Mouse (Mus musculus) olfactory bulb, adult 2 months (tissue): ENCODE data around the gene Cd80. TPM values are rescaled to one million over a fixed set of nuclear protein-coding genes. Genes with fewer than 3 reads are reported as not detected.

Experiments
- H3K27ac ChIP-seq: fragments of 200-500 bp; 2 replicates; pipeline ENCODE4 v1.5.1; 2012; ENCODE audit warnings: low read depth, low read length; ENCODE audit not compliant: insufficient read depth
- H3K4me1 ChIP-seq: fragments of 200-500 bp; 2 replicates; pipeline ENCODE4 v1.6.1; 2012; ENCODE audit warnings: low read length; ENCODE audit not compliant: control insufficient read depth, insufficient read depth
- H3K4me3 ChIP-seq: fragments of 200-500 bp; 2 replicates; pipeline ENCODE4 v1.5.1; 2012; ENCODE audit warnings: mild to moderate bottlenecking, low read depth, low read length, moderate library complexity; ENCODE audit not compliant: insufficient read depth
- CTCF ChIP-seq: fragments of 200-500 bp; IDR thresholded peaks from 2 replicates; pipeline ENCODE4 v1.5.1; 2012; ENCODE audit warnings: low read depth, mild to moderate bottlenecking, low read length, moderate library complexity; ENCODE audit not compliant: insufficient read depth
- POLR2A ChIP-seq: fragments of 200-500 bp; IDR thresholded peaks from 2 replicates; pipeline ENCODE4 v1.6.1; 2012; ENCODE audit warnings: mild to moderate bottlenecking, low read depth, low read length, moderate library complexity; ENCODE audit not compliant: insufficient read depth
- WGBS: fragments of 180-500 bp; shearing (Covaris S2); methylation state at CpG from one replicate; pipeline ENCODE4 v1.1.7; 2018; 5-methylcytosine and 5-hydroxymethylcytosine counted together
- polyA plus RNA-seq: library from polyadenylated mRNA; stranded (reverse); fragments of >200 nt; gene quantifications from 2 replicates; pipeline ENCODE4 v1.2.4, GENCODE M21; 2012; ENCODE audit warnings: low replicate concordance; ENCODE audit not compliant: missing spikeins, insufficient read depth, insufficient read length

The Cd80 gene
- polyA plus RNA-seq, 1 experiment = not detected

DNA sequence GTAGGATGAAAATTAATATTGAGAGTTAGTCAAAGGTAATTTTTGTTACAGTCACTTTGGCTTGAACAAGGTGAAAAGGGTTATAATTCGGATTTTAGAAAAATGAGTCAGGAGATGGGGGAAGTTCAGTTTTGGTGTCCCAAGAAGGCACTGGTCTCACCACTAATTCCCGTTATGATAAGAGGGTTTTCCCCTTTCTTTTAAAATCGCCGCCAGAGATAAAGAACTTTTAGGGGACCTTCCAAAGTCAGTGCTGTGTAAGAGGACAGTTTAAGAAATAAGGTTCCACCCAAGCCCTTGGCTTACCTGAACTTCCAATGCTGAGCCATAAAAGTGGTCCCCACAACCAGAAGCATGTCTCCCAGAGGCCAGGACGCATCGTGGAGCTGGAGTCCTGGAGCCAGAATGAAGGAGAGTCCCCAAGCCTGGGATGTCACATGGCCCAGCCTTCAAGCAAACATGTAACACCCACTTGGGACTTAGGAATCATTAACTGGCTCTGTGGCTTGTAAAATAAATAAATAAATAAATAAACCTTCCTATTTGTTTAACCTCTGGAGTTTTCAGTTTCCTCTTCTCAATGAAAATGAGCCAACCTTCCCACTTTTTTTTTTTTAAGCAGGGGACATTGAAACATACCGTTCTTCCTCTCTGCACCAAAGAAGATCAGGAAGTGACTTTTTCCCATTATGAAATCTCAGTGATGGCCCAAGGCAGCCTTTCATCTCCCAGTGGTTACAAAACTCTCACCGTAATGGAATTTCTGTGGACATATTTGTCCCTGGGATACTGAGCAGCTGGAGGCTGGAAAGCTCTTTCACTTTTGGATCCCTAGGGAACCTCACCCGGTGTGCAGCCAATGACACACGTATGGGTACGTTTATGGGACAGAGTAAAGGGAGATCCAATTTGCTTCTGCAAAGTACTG, 22.6 kb upstream of the Cd80 start, which contains the start of gene Pla1a:
Gene Pla1a (minus strand): TSS at position 648 of the 928 bp plus-strand sequence.
- no peak within 1 kb of the TSS for H3K4me3 ChIP-seq
- TF ChIP-seq POLR2A = no peak
- TF ChIP-seq CTCF = no peak
- 83% methylated on average over 11 of the region's 11 CpGs for WGBS
- H3K4me1 ChIP-seq = peaks cover 3% of the 10 kb centered on the region; the same call in 1 of the 2 replicates
- no peak within 1 kb of the TSS for H3K27ac ChIP-seq

GRCm38 (mm10) chr16:38433514-38433913, 21.8 kb upstream of the Cd80 start:
- no peak overlapping the region for H3K4me3 ChIP-seq
- H3K27ac ChIP-seq = no peak overlapping the region
- H3K4me1 ChIP-seq = peaks cover 3% of the 10 kb centered on the region; the same call in 1 of the 2 replicates
- TF ChIP-seq CTCF (no peak), POLR2A (no peak)
- 93% methylated on average over 8 of the region's 8 CpGs for WGBS

- TF ChIP-seq POLR2A = no peak
- TF ChIP-seq CTCF = no peak
- 83% methylated on average over 4 of the region's 4 CpGs for WGBS
- H3K4me1 ChIP-seq = peaks cover 3% of the 10 kb centered on the region; the same call in 1 of the 2 replicates
- H3K4me3 ChIP-seq = no peak overlapping the region
- no peak overlapping the region for H3K27ac ChIP-seq
Observed at GRCm38 (mm10) chr16:38434295-38434795, 21.0 kb upstream of the Cd80 start.

- no peak overlapping the region for H3K4me3 ChIP-seq
- no peaks in the 10 kb centered on the region for H3K4me1 ChIP-seq
- 79% methylated on average over 1 of the region's 1 CpGs for WGBS
- TF ChIP-seq POLR2A (no peak), CTCF (no peak)
- no peak overlapping the region for H3K27ac ChIP-seq
Observed at GRCm38 (mm10) chr16:38439190-38439589, 16.2 kb upstream of the Cd80 start.

GRCm38 (mm10) chr16:38440403-38440802, 15.0 kb upstream of the Cd80 start:
- H3K27ac ChIP-seq = no peak overlapping the region
- 86% methylated on average over 6 of the region's 6 CpGs for WGBS
- no peaks in the 10 kb centered on the region for H3K4me1 ChIP-seq
- TF ChIP-seq POLR2A (no peak), CTCF (no peak)
- H3K4me3 ChIP-seq = no peak overlapping the region

DNA sequence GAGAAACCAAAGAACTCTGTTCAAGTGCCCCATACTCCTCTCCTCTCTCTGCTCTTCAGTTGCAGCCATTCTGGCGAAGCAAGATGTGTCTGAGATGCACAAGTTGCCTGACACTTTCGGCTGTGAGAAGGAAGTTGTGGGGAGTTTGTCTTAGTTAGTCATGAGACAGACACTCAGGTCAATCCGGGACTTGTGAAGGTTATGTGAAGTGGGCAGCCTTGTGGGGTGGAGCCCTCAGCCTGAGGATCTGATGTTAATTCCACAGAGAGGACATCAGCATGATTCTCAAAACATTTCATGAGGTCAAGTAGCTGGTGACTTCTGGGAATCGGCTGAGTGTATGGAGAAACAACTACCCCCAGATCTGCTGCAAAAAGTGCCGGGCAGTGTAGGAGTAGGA, 13.8 kb upstream of the Cd80 start:
- Histone ChIP-seq H3K27ac (no peak overlapping the region), H3K4me1 (no peaks in the 10 kb centered on the region), H3K4me3 (no peak overlapping the region)
- 87% methylated on average over 5 of the region's 5 CpGs for WGBS
- no peak for TF ChIP-seq POLR2A
- TF ChIP-seq CTCF = no peak

DNA sequence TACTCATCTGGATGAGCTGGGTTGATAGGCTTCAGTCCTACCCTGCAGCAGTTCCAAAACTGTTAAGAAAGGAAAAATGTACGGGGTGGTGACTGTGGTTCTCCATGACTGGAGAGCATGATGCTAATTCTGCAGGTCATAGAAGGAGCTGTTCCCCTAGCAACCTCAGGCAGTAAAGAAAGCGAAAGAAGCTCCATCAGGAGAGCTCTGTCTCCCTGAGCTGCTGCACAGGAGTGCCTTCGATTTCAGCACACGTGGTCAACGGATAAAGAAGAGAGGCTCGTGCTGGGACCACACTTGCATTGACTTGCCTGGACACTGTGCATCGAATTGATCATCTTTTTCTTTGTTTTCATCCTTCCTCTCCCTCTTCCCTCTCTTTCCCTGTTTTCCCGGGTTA, 13.1 kb upstream of the Cd80 start:
- Histone ChIP-seq H3K27ac (no peak overlapping the region), H3K4me3 (no peak overlapping the region), H3K4me1 (no peaks in the 10 kb centered on the region)
- 81% methylated on average over 8 of the region's 8 CpGs for WGBS
- TF ChIP-seq CTCF (no peak), POLR2A (no peak)

DNA sequence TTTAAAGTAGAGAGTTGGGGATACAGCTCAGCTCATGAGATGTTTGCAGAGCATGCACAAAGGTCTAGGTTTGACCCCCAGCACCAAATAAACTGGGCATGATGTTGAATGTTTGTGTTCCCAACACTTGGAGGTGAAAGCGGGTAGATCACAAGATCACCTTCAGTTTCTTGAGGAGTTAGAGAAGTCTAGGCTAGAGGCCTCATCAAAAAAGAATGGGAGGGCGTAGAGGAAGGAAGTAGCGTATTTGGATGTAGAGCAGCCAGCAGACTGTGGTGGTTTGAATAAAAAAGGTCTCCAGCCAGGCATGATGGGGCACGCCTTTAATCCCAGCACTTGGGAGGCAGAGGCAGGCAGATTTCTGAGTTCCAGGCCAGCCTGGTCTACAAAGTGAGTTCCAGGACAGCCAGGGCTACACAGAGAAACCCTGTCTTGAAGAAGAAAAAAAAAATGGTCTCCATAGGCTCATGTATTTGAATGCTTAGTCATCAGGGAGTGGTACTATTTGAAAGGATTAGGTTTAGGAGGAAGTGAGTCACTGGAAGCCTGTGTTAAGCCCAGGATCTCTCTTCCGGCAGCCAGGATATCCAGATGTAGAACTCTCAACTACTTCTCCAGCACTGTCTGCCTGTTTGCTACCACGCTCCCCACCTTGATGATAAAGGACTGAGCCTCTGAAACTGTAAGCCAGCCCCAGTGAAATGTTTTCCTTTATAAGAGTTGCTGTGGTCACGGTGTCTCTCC, 11.5 kb upstream of the Cd80 start:
- WGBS = 90% methylated on average over 7 of the region's 7 CpGs
- H3K4me1 ChIP-seq = 0 out of 2 replicates have a peak, but pooled peaks cover 3% of the 10 kb centered on the region
- no peak overlapping the region for H3K27ac ChIP-seq
- TF ChIP-seq POLR2A (no peak), CTCF (no peak)
- no peak overlapping the region for H3K4me3 ChIP-seq
